In genomic region chr13:112088312-112088771, GRCm38 (mm10) we compare ENCODE assay signal across 8 mouse cellular contexts.
DNase-seq lines count a peak whose midpoint lies in the region; ATAC-seq and TF ChIP-seq lines count a peak whose summit lies in the region.

No protein-coding gene starts in this region.

- WGBS in embryonic facial prominence, embryonic 14.5 days: 11% methylated on average over 5 of the region's 5 CpGs
- 47% methylated on average over 5 of the region's 5 CpGs for WGBS in kidney, adult 2 months
- WGBS in lung, embryonic 14.5 days: 11% methylated on average over 5 of the region's 5 CpGs

- peak; percentile 50; the same call in 1 of the 2 replicates for ATAC-seq in embryonic facial prominence, embryonic 14.5 days (ENCODE audit: low read depth)
- ATAC-seq in lung, embryonic 14.5 days (ENCODE audit: insufficient read depth): peak; percentile 95

- H3K4me2 ChIP-seq in embryonic facial prominence, embryonic 14.5 days (ENCODE audit: low read depth, low read length): no peak overlapping the region
- no peak overlapping the region for H3K4me2 ChIP-seq in lung, embryonic 14.5 days

- no peaks in the 10 kb centered on the region for H3K27me3 ChIP-seq in embryonic facial prominence, embryonic 14.5 days (replicated peaks; ENCODE audit: control insufficient read depth, insufficient read depth, low read length)
- H3K27me3 ChIP-seq in kidney, adult 2 months (replicated peaks; ENCODE audit: control insufficient read depth, insufficient read depth, low read length): no peaks in the 10 kb centered on the region
- H3K27me3 ChIP-seq in lung, embryonic 14.5 days (ENCODE audit: insufficient read depth, low read length): no peaks in the 10 kb centered on the region

- no peak overlapping the region for H3K9ac ChIP-seq in embryonic facial prominence, embryonic 14.5 days (ENCODE audit: low read depth, low read length)
- H3K9ac ChIP-seq in lung, embryonic 14.5 days: no peak overlapping the region

- no peak for TF ChIP-seq CTCF in kidney, adult 2 months (conservative IDR thresholded peaks at IDR 0.05; ENCODE audit: insufficient read depth, insufficient read length, low read depth, low read length)
- no peak for TF ChIP-seq CTCF in lung, embryonic 14.5 days (IDR thresholded peaks at IDR 0.05; ENCODE audit: low read depth)

- peak; percentile 54 for DNase-seq in adrenal gland, adult 2 months
- DNase-seq in adrenal gland, postnatal 4 days (ENCODE audit: low spot score in 2 of 2): no peak
- DNase-seq in embryonic facial prominence, embryonic 14.5 days (ENCODE audit: low spot score): peak; percentile 41
- DNase-seq in kidney, adult 2 months: peak; percentile 41
- peak; percentile 97 for DNase-seq in lung, embryonic 14.5 days
- no peak for DNase-seq in thymus, postnatal 14 days
- no peak for DNase-seq in spleen, postnatal 14 days (ENCODE audit: low spot score in 2 of 2)
- no peak for DNase-seq in gastrocnemius, postnatal 4 days (ENCODE audit: low spot score in 2 of 2)

- H3K4me1 ChIP-seq in embryonic facial prominence, embryonic 14.5 days (ENCODE audit: control insufficient read depth, insufficient read depth, low read length): peaks cover 17% of the 10 kb centered on the region
- H3K4me1 ChIP-seq in kidney, adult 2 months (ENCODE audit: control insufficient read depth, insufficient read depth, low read length): 0 out of 2 replicates have a peak, but pooled peaks cover 6% of the 10 kb centered on the region
- H3K4me1 ChIP-seq in lung, embryonic 14.5 days (ENCODE audit: insufficient read depth): peaks cover 45% of the 10 kb centered on the region

- H3K4me3 ChIP-seq in embryonic facial prominence, embryonic 14.5 days (ENCODE audit: low read depth, low read length): no peak overlapping the region
- no peak overlapping the region for H3K4me3 ChIP-seq in kidney, adult 2 months (ENCODE audit: insufficient read depth, low read depth, low read length)
- H3K4me3 ChIP-seq in lung, embryonic 14.5 days (ENCODE audit: low read depth, low read length): no peak overlapping the region

- H3K9me3 ChIP-seq in embryonic facial prominence, embryonic 14.5 days (ENCODE audit: control insufficient read depth, low read length): no peaks in the 10 kb centered on the region
- H3K9me3 ChIP-seq in lung, embryonic 14.5 days (ENCODE audit: low read depth, low read length): no peaks in the 10 kb centered on the region

- H3K27ac ChIP-seq in embryonic facial prominence, embryonic 14.5 days (replicated peaks; ENCODE audit: low read depth, low read length): peak overlapping the region; percentile 36; the same call in 1 of the 2 replicates
- no peak overlapping the region for H3K27ac ChIP-seq in kidney, adult 2 months (ENCODE audit: insufficient read depth, low read depth, low read length)
- H3K27ac ChIP-seq in lung, embryonic 14.5 days (ENCODE audit: low read depth): peak overlapping the region; percentile 83

- H3K36me3 ChIP-seq in embryonic facial prominence, embryonic 14.5 days (ENCODE audit: control insufficient read depth, insufficient read depth, low read length): no peaks in the 10 kb centered on the region
- no peaks in the 10 kb centered on the region for H3K36me3 ChIP-seq in kidney, adult 2 months (ENCODE audit: control insufficient read depth, insufficient read depth, low read length)
- no peaks in the 10 kb centered on the region for H3K36me3 ChIP-seq in lung, embryonic 14.5 days (ENCODE audit: insufficient read depth)

- no peak for TF ChIP-seq POLR2A in kidney, adult 2 months (IDR thresholded peaks at IDR 0.05; ENCODE audit: low read depth, low read length)

Comparison
In these comparisons a context has a peak if more than half of its experiments do, and no peak if none do; other contexts are left out.
1. DNase-seq: peak in adrenal gland, adult 2 months (single experiment), embryonic facial prominence, embryonic 14.5 days (single experiment), kidney, adult 2 months (single experiment) and lung, embryonic 14.5 days (single experiment); none in adrenal gland, postnatal 4 days (0 of 2), thymus, postnatal 14 days (single experiment), spleen, postnatal 14 days (0 of 2) and gastrocnemius, postnatal 4 days (0 of 2).